Mouse (Mus musculus): Measurements from ENCODE around the gene Krtap29-1.
A peak's percentile ranks its signal among the peaks of the same experiment; 100 is the strongest.

Krtap29-1 gene

DNA sequence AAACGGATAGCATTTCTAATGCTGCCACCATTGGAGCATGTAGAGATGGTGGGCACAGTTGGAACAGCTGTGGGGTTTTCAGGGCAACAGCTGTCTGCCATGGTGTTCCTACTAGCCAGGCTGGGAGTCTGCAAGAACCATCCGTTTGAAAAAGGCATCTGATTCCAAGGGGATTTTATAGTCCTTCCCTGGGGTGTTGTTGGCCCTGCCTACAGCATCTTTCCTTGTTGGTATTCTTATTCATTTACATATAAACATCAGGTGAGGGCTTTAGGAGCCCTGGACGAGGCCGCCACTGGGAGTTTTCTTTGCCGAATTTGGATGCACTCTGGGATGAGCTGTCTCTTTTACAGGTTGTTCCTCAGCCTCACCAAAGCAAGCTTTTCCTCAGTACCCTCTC, at the start of gene Krtap29-1:
TSS of gene Krtap29-1 (minus strand) at position 101 of the 400 bp plus-strand sequence.
- no peak for DNase-seq (ENCODE audit: inconsistent age in 2 of 2, low spot score in 1 of 2)

DNA sequence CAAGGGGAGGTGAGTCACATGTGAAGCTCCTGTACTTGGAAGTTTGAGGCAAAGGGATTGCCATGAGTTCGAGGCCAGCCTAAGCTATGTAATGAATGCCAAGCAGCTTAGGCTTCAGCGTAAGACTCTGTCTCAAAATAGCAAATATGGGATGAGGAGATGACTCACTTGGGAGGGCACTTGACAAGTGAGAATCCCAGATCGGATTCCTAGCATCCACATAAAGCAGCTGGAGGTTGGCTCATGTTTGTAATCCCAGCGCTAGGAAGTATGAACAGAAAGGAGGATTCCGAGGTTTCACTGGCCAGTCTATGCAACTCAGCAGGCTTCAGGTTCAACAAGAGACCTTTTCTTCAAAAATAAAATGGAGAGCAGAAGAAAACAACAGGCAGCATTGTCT, 42.6 kb upstream of the Krtap29-1 start:
- no peak for DNase-seq (ENCODE audit: inconsistent age in 2 of 2, low spot score in 1 of 2)

- DNase-seq (ENCODE audit: inconsistent age in 2 of 2, low spot score in 1 of 2) = no peak
These were observed 40.6 kb upstream of the Krtap29-1 start for GRCm38 (mm10) chr11:100019466-100019865.

DNA sequence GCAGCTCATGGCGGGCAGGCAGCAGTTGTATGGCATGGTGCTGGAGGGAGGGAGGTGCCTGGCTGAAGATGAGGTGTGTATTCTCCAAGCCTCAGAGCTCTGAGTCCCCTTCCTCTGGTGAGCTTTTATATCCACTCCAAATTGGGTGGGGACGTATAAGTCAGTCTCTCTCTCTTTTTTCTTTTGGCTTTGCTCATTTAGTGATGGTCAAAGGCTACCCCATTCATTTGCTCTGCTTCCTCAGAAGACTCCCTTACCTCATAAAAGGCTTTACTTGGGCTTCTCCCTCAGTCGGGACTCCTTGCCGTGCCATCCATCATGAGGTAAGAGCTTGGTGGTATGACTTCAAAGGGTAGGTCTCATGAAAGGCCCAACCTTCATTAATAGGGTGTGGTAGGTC, 37.3 kb upstream of the Krtap29-1 start, which contains the start of gene Krt33a:
TSS of gene Krt33a (minus strand) at position 101 of the 400 bp plus-strand sequence.
- DNase-seq (ENCODE audit: inconsistent age in 2 of 2, low spot score in 1 of 2) = no peak

GRCm38 (mm10) chr11:100013691-100014171, 34.9 kb upstream of the Krtap29-1 start:
- no peak for DNase-seq (ENCODE audit: inconsistent age in 2 of 2, low spot score in 1 of 2)

- DNase-seq (ENCODE audit: inconsistent age in 2 of 2, low spot score in 1 of 2) = no peak
These were observed 31.8 kb upstream of the Krtap29-1 start for GRCm38 (mm10) chr11:100010682-100011081.

GRCm38 (mm10) chr11:100008336-100008735, 29.5 kb upstream of the Krtap29-1 start:
- DNase-seq (ENCODE audit: inconsistent age in 2 of 2, low spot score in 1 of 2) = no peak

- DNase-seq (ENCODE audit: inconsistent age in 2 of 2, low spot score in 1 of 2) = no peak
These were observed 27.8 kb upstream of the Krtap29-1 start for GRCm38 (mm10) chr11:100006624-100007023.

- no peak for DNase-seq (ENCODE audit: inconsistent age in 2 of 2, low spot score in 1 of 2)
These were observed 27.1 kb upstream of the Krtap29-1 start for GRCm38 (mm10) chr11:100005905-100006304.

DNA sequence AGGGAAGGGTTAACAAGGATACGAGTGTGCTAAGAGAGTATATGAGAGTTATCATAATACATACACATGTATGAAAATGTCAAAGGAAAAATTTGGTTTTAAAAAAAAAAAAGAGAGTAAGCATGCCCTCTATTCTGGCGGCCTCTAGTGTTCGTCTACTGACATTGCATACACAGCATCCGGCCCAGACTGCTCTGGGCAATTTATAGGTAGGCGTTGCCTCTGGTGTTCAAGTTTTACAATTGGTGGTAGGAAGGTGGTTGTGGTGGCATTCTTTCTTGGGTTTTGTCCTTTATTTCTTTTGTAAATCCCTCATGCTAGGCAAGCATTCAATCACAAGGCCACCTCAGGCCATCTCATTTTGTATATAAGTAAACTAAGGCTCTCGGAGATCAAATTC, 26.0 kb upstream of the Krtap29-1 start:
- DNase-seq (ENCODE audit: inconsistent age in 2 of 2, low spot score in 1 of 2) = peak; percentile 23 to 75

DNA sequence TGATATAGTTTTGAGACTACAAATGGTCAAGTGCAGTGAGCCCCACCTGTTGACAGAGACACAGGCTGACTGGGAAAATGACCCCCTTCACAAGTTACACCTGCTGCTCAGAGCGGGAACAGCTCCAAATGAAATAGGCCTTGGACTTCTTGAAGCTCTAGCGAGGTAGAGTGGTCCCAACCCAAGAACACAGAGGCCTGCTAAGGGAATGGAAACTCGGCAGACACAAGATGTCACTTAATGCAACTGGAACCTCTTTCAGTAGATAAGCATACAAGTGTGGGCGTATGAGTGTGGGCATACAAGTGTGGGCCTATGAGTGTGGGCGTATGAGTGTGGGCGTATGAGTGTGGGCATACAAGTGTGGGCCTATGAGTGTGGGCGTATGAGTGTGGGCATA, 20.2 kb upstream of the Krtap29-1 start:
- DNase-seq (ENCODE audit: inconsistent age in 2 of 2, low spot score in 1 of 2) = no peak

DNA sequence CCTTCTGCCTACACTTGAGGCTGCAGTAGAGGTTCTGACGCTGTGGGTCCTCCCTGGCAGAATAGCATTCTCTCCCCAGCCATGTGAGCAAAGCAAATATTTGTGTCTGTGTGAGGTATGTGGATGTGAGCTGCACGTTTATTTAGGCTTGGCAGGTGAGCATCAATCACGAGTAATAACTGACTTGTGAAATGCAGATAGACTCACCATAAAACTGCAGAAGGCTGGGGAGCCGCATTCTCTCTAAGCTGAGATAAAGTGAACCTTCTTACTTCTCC, 15.5 kb upstream of the Krtap29-1 start:
- DNase-seq (ENCODE audit: inconsistent age in 2 of 2, low spot score in 1 of 2) = no peak

- no peak for DNase-seq (ENCODE audit: inconsistent age in 2 of 2, low spot score in 1 of 2)
These were observed 14.9 kb upstream of the Krtap29-1 start, which contains the start of gene Krtap17-1 for GRCm38 (mm10) chr11:99993620-99994383. Gene Krtap17-1, minus strand, starts transcription at chr11:99993994.

GRCm38 (mm10) chr11:99990571-99990970, 11.7 kb upstream of the Krtap29-1 start:
- DNase-seq (ENCODE audit: inconsistent age in 2 of 2, low spot score in 1 of 2) = no peak

DNA sequence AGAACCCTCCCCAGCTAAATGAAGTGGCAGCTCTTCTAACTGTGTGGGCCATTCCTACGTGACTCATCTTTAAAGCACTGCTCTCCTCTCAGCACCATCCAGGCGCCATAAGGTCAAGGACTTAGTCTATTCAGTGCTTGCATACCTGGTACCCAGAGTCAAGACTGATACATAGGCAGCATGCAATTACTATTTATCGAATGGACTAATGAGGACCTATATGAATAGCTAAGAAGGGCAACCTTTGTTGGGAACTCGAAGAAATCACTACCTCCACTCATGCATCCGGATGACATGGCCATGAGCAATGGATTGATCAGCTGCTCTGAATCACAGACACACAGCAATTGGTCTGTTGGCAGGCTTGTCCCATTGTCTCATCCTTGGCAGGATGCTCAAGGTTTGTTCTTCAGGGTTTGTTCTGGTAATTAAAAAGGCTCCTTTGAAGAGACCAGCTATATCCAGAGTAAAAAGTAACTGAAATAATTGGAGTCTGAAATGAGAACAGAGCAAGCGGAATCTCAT, 11.1 kb upstream of the Krtap29-1 start:
- DNase-seq (ENCODE audit: inconsistent age in 2 of 2, low spot score in 1 of 2) = peak; percentile 56 to 88

GRCm38 (mm10) chr11:99988530-99988929, 9.7 kb upstream of the Krtap29-1 start:
- no peak for DNase-seq (ENCODE audit: inconsistent age in 2 of 2, low spot score in 1 of 2)

- DNase-seq (ENCODE audit: inconsistent age in 2 of 2, low spot score in 1 of 2) = no peak
These were observed 7.4 kb upstream of the Krtap29-1 start, which contains the start of gene Krtap16-1 for GRCm38 (mm10) chr11:99986180-99986647. Gene Krtap16-1, minus strand, starts transcription at chr11:99986597.

DNA sequence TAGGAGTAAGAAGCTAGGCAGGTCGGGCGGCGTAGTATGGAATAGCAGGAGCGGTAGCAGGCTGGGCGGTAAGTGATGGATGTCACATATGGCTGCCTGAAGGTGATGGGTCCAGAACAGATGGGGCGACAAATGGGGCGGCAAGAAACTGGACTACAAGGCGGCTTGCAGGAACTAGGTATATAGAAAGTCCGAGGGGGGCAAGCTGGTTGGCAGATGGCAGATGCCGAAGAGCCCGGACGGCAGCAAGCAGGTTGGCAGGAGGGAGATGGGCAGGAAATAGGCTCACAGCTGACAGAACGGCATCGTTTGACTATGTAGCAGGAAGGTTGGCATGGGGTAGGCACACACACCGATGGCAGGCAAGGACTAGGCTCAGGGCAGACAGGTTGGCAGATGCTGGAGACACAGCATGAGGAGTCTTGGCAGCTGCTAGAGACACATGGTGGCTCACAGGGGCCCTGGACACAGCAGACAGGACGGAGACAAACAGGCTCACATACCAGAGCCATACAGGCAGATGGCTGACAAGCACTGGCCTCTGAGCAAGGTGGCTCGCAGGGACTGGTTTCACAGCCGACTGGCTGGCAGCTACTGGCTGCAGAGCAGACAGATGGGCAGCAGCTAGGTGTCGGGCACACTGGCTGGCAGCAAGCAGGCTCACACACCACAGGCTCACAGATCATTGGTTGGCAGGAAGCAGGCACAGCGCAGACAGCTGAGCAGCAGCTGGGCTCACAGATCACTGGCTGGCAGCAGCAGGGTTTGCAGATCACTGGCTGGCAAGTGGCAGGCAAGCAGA, 6.6 kb upstream of the Krtap29-1 start:
- peak; percentile 32 to 42 for DNase-seq (ENCODE audit: inconsistent age in 2 of 2, low spot score in 1 of 2)

DNA sequence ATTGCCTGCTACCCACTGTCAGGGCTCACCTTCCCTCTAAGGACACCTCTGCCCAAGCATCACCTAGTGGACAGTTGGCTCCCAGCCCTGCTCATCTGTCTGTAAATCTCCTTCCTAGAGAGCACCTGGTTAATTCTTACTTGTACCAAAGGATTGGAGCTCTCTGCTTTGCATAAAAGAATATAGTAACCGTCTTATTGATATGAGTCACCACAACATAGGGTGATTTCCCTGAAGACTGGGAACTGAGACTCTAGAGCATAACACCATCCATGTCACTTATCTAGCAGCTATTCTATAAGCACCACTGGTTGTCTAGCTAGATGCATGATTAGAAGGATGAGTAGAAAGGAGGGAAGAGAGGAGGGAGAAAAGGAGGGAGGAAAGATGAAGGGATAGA, 4.6 kb upstream of the Krtap29-1 start:
- no peak for DNase-seq (ENCODE audit: inconsistent age in 2 of 2, low spot score in 1 of 2)

DNA sequence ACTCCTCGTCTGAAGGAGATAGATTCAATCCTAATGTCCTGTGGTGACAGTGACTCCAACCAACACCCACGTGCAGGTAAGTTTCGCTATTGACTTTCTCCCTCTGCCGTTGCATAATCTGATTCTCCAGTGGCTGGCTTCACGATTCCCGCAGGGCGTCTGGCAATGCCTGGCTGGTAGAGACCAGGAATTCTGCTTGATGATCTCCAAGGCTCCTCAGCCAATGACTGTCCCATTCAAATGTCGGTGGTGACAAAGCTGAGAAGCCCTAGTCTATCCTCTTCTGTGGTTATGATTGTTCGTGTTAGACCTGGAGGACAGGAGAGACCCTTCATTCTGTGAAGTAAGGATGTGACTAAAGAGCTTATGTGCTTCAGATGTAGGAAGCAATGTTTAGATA, 3.9 kb upstream of the Krtap29-1 start:
- no peak for DNase-seq (ENCODE audit: inconsistent age in 2 of 2, low spot score in 1 of 2)

- no peak for DNase-seq (ENCODE audit: inconsistent age in 2 of 2, low spot score in 1 of 2)
These were observed 12.9 kb downstream of the Krtap29-1 start for GRCm38 (mm10) chr11:99965961-99966360.

DNA sequence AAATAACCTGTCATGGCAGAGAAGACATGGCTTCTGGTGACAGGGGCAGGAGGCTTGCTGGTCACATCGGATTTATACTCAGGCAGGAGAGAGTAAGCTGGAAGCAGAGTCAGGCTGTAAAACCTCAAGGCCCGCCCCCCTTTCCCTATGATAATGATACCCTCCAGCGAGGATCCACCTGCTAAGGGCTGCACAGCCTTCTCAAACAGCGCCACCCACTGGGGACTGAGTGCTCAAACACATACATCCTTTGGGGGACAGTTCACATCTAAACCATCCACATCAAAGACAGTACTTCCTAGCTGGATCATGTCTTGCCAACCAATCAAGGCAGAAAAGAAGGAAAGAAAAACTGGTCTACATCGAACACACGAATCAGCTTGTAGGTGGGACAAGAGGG, 14.6 kb downstream of the Krtap29-1 start:
- DNase-seq (ENCODE audit: inconsistent age in 2 of 2, low spot score in 1 of 2) = no peak
